Mouse (Mus musculus) gonadal fat pad, adult 2 months (tissue): ENCODE measurements at regions not wholly inside any gene's neighbourhood (a gene's known extent, or its start where the extent isn't known, plus 50 kb on each side); places are given as distances from the start of the nearest gene placed in this dataset.
A peak's percentile ranks its signal among the peaks of the same experiment; 100 is the strongest.

Source experiments
- DNase-seq: peaks from one replicate; pipeline ENCODE4 v3.0.0-alpha.2; 2012; ENCODE audit warnings: low read depth

DNA sequence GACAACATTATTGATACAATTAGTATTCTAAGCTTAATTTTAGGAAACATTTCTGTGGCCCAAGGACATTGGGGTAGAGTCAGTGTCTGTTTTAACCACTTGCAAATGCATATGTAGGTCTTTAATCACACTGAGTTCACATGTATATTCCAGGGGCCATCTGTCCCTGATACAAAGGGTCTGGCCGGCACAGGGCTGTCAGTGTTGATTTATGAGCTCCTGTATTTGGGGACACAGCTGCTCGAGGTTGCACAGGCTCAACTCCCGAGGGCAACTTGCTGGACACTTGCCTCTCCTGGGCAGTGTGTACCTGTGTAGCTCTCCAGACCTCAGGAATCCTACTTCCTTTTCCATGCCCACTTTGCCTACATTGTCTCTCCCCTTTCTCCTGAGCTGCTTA lies 221.0 kb downstream of the Abcc12 start:
- DNase-seq: no peak

DNA sequence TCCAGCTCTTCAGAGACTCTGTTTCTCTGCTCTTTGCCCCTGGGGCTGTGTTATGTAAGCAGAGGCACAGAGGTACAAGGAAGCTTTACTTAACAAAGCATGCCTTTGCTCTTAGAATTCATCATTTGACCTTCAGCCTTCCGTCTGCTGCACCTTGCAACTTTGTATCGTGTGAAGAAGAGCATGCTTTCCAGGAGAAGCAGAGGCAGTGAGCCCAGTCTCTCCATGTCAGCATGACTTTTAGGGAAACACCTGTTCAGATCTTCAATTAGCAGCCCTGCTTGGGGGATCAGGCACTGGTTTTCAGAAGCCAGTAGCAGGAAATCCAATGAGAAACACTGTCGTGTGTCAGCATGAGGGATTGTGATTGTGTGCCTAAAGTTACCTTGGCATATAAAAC lies 226.7 kb downstream of the Abcc12 start:
- DNase-seq: no peak

DNA sequence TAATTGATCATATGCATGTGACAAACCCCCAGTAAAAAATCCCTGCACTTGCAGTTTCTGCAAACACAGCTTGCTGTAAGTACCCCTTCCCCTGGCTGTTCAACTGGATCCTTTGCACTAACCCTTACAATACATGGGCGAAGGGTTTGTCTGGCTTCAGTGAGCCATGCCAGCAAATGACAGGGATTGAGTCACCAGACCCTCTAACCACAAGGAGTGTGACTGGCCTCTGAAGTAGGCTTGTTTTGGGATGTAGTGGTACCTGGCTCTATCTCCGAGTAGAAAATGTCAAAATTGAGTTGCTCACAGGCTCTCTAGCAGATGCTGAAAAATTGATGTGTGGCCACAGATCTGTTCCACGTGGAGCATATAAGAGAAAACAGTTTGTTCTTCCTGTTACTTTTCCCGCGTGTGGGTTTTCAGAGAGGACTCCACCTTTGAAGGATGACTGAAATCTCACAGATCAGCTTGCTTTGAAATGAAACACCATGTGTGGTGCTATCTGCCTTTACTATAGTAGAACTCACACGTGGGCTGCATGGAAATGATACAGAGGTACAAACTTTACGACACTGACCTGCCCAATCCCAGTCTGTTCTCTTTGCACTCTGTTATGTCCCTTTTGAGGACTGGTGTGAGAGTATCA lies 228.8 kb downstream of the Abcc12 start:
- DNase-seq: no peak

DNA sequence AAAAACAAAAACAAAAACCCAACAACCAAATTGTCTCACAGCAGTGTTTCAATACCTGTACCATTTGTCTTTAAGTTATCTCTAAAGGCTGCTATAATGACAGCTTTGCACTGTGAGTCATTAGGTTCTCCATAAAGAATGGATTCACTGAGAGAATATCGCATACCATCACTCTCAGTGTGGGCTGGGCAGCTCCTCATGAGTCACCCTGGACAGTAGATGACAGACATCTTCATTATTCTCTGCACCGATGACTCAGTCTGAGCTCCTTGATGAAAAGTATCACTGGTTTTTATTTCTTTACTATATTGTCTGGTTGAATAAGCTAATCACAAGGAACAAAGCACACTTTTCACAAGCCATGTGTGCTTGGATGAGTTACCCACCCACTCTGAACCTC lies 230.4 kb downstream of the Abcc12 start:
- no peak for DNase-seq

DNA sequence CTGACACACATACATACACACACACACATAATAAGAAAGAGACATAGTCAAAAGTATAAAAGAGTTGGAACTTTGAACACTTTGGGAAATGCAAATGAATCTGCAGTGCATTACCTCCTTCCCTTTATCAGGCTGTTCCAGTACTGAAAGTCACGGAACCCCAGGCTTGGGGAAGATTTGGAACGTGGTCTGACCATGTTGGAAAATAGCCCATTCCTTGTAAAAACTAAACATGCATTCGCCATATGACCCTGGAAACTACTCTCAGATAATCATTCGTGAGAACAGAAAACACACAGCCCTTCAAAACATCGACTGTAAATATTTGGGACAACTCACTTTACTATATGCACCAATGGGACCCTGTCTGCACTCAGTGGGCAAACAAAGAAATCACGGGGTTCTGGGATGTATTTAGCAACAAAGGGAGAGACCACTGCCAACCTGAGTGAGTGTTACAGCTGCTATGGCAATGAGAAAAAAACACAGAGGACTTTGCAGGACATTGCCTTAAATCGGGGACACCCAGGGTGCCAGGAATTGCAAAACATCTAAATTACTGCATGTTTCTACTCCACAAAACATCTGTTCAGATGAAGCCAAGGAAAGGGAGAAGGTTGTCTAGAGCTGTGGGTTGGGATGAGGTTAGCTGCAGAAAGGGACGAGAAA lies 238.3 kb downstream of the Abcc12 start:
- no peak for DNase-seq

DNA sequence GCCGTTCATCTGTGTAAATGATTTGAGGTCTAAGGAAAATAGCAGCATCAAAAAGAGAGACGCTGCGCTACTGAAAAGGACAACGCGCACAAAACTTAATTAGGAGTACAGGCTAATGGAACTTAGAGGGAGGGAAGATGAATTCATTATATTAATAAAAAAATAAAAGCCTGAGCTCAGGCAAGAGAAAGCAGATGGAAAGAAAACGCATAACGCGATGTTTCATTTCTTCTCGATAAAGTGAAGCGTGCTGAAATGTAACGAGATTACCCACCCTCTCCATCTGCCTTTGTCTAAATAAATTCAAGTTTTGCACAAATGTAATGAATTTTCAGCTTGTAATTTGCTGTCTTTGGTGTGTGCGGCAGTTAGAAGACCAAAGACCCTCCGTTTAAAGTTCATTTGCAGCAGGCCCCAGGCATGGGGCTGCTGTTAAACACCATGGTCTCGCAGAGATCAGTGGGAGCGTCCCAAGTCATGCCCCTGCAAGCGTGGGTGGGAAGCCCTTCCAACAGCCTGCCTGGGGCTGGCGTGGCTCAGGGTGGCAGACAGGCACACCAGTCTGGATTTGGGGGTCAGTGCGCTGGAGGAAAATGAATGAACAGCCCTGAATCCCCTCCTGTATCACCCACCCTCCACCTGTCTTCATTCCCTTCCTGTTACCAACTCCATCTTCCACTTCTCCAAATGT lies 241.8 kb downstream of the Abcc12 start:
- DNase-seq: no peak

DNA sequence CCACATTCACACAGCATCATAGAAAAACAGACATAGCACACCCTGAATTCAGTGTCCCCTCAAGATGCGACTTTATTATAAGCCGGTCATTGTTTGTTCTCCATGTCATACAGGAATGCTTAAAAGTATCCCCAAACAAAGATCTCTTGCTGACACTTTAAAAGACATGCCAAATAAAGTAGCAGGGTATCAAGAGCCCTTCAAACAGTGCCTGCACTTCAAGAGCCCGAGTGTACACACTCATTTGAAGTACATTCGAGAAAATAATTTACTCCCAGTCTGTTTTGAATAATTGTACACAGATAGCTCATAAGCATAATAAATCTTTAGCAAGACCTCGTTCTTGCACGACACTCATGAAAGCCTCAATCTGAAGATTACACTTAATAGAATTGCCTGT lies 249.1 kb downstream of the Abcc12 start:
- no peak for DNase-seq

DNA sequence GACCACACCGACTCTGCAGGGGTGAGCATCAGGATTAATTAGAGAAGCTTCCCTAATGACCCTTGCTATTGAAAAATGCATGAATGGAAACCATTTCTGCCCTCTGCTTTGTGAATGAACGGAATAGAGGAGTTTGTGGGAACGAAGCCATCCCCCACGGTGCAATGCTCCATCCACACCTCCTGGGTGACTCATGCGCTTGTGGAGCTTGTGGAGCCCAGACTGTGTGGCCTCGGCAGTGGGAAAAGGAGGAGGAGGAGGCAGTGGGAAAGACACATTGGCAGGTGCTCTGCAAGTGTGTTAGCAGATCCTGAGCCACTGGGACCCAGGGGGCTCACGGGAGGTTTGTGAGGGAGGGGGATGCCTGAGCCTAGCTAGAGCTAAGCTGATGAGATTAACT lies 251.9 kb downstream of the Abcc12 start:
- no peak for DNase-seq

DNA sequence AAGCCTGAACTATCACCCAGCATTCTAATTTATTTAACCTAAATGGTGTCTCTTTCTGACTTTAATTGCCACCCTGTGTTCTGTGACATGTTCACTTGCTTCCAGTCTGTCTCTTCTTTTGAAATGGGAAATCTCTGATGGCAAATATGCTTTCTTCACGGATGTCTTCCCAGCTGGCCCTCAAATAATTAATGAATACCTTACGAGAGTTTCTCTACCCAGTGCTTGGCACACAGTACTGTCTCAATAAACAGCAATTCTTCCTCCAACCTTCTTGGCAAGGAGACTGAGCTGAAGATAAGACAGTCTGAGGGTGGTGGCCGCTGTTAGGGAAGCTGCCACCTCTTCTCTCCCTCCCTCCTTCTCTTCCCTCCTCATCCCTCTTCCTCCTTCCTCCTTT lies 252.5 kb downstream of the Abcc12 start:
- DNase-seq: no peak

DNA sequence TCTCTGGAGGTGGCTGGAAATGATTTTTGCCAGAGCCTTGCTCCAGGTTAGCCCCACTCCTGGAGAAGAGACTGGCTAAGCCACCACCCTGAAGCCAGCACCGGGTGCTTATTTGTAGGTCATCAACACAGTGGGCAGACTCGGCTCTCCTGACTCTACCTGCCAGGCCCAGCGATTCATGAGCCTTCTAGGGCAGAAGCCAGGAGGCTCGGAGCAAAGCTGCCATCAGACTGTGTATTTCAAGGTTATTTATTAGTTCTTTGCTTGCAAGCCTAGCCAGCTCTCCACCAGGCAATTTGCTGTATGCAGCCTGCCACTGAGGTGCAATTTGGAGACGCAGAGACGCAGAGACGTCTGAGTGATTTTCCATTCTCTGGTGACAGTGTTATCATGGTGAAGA lies 255.4 kb downstream of the Abcc12 start:
- no peak for DNase-seq

DNA sequence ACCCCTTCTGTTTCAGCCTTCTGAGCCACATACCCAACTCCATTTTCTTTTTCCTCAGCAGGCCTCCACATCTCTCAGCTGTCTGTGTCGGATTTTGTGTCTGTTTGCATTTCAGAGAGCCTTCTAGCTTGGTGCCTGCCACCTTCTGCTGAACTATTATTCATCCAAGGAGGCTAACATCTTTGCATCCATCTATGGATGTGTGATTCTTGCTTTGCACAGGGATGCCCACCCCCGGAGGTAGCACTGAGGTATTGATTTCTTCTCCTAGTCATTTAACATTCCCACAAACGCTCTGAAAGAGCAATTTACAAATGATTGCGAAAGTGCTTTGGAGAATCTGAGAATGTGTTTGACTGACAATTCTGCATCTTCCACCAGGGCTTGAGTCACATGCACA lies 255.9 kb downstream of the Abcc12 start:
- no peak for DNase-seq

DNA sequence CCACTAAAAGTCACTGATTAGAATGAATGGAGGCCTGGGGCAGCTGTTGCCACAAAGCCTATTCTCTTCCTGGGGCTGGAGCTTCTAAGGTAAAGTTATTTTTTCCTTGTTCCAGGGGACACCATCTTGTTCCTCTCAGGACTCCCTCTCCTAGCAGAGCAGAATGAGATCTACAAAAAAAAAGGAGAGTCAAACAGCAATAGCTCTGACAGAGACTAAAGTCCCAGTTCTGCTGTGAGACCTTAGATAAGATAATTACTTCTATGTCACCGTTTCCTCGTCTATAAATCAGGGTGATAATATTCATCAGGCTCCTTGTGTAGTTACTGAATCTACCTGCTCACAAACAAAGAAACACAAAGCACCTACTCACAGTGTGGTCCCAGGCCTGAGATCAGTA lies 256.7 kb downstream of the Abcc12 start:
- no peak for DNase-seq

DNA sequence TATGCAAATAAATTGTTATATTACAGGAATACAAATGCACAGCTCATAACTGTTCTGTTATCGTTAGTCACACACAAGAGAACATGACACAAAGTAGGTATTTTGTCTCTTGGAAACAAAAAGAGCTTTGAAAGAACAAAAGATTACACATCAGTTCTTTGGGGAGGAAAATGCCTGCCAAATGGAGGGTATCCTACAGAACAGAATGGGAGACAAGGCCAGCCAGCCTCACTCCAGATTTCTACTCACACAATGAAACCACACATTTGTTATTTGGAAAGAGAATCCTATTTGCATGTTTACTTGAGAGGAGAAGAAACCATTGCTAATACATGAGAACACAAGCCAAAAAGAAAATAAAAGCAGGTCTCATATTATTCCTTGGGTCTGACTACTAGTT lies 258.0 kb downstream of the Abcc12 start:
- DNase-seq: no peak

DNA sequence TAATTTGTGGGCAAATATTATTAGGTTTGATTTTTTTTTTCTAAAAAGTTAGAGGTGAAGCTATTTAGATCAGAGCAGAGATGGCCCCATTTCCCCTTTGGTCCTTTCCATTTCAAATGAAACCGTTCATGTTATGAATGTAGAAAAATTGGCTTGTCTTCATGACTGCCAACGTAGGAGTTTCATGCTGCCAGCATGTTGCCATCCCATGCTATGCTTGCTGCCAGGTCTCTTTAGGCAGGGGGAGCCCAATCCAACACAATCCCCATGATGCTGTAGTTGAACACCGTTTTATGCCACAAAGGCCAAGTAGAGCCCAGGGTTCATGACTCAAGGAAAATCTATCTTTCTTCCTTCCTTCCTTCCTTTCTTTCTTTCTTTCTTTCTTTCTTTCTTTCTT lies 259.5 kb downstream of the Abcc12 start:
- DNase-seq: no peak

DNA sequence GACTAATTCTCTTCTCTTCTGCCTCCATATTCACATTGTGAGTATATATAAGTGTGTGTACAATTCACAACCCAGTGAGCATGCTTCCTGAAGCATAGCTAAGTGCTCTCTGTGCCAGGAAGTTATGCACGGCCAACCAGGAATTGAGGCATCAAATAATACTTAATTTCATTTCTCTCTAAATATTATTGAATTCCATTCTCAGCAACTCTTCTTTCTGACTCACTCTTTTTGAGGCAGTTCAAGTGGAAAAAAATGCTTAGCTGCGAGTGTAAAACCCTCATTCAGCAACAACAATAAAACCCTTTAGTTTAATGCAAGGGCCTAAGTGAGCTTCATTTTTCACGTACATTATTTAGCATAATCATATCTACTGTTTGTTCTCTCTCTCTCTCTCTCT lies 262.0 kb downstream of the Abcc12 start:
- DNase-seq: no peak

DNA sequence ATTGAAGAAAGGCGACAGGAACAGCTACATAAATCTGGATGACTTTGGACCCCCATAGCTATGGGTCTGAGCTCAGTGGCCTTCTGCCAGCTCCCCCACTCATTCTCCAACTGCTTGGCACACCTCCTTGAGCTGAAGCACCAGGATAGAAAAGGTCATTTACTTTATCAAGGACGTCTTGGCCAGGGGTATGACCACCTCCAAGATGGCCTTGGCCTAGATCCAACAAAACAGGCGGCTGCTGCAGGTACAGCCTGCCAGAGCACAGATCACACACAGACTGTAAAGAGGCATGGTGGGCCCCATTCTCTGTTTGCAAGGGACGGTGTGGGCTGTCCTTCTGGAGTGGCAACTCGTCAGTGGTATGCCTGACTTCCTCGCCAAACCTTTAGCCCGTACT lies 264.2 kb downstream of the Abcc12 start:
- no peak for DNase-seq

DNA sequence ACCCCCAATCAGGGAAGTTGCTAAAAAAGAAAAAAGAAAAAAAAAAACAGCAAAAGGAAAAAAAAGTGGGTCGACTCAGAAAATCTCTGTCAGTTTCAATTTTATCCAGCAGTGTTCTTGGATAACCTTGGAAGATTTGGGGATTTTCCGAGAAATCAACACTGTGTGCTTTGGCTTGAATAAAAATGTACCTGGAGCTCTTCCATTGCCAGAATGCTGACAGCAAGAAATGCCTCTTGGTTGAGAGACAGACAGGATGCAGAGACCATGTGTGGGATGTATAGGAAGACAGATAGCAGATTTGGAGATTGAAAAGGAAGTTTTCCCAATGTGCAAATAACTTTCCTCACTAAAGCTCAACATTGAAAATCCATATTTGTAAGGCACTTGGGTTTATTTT lies 271.0 kb downstream of the Abcc12 start:
- no peak for DNase-seq

DNA sequence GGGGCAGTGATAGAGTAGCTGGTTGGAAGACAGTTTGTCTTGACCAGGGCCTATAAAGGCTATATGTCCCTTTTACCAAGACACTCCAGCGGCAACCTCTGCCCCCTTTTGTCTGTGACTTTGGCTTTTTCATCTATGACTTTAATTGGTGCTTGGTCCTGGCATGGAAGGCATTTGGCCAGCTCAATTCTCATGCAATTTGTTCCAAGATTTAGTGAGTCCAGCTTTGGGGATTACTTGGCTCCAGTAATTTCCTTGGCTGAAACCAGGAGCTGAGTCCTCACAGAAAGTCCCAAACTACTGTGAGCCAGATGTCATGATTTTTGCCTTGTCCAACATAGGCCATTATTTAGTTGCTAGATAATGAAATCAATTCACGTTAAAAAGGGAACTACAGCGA lies 273.1 kb downstream of the Abcc12 start:
- no peak for DNase-seq

DNA sequence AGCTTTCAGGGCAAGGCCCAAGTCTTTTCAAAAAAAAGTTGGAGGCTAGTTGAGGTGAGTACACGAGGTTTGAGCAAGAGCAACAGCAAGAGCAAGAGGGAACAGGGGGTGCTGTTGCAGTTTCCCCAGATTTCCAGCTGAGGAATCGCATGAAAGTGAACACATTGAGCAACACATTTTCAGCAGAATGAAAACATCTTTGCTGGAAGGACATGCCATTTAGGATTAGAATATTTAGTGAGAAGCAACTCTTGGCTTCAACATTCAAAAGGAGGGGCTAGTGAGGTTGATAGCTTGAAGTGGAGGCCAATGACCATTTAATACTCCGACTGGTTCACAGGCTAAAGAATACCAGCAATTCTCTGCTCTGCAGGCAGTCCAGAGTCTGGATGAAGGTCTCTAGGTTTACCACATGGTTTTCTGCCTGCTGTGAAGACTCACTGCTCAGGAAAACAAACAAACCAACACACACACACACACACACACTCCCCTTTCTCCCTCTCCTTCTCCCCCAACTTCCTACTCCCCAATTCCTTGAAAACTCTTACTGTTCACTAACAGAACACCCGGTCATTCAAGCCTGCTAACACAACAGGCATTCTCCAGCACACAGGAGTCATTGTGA lies 278.5 kb downstream of the Abcc12 start:
- no peak for DNase-seq

DNA sequence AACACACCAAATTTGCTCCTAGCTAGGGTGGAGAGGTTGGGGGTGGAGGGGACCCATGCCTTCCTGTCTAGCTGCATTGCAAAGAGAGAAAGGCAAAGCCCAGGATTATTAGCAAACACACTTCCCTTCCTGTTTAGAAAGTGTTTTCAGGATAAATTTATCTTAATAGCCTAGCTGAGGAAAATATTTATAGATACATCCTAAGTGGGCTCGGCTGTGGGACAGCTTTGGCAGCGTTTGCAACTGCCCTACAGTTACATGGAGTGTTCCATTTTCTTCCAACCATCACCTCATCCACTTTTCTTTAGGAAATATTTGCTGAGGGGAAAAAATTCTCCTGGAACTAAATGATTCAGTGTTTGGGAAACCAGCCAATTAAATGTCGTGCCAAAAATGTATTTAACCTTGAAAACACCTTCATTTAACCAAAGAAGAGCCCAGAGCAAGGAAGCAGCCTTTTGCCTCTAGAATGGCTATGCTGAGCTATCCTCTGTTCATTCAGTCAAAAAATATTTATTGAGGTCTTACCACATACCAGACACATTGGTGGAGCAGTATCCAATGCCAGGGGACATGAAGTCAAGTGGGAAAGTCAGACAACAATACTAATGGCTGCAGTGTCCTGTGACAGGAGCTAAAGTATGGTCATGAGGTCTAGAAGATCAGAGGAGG lies 291.6 kb downstream of the Abcc12 start:
- DNase-seq: no peak

DNA sequence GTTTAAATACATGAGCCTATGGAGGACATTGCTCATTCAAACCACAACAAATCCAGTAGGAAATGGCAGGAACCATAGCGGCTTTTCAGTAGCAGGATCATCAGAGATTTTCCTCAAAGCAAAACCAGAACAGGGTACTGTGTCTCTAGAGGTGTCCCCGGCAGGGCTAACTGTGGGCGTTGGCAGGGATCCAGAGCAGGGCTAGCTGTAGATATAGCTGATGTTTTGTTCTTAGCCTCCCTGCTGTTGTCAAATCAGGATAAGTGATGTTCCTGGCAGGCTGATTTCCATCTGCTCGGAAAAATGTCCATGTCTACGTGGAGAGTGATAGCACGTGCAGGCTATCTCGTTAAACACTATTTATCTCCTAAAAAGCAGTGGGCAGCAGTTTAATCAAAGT lies 297.6 kb downstream of the Abcc12 start:
- no peak for DNase-seq

DNA sequence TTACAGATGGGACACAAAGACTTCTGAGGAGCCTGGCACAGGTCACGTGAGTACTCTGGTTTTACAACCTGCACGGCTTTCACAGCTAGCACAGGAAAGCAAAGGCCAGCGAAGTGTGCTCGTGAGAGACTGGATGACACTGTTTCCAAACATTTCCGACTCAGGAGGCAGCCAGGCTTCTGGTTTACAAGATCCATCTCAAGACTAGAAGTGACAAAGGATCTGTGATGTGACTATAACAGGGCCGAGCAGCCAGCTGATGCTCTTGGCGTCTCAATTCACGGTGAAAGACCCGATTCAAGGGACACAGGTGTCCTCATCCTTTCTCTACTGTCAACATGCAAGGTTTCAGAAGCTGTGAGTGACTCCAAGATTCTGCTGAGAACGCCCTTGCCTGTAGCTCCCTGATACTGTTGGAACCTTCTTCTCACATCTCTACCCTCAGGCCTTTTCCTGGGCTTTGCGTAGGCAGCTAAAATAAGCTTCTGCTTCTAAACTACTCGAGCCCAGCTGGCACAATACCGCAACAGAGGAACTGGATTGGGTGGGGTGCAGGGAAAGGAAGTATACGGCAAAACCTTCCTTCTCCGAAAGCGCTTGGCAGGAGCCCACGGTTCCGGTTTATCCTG lies 300.3 kb downstream of the Abcc12 start:
- DNase-seq: peak; percentile 8
